24 mouse cellular contexts compared by ENCODE assay signal in the genomic region with DNA sequence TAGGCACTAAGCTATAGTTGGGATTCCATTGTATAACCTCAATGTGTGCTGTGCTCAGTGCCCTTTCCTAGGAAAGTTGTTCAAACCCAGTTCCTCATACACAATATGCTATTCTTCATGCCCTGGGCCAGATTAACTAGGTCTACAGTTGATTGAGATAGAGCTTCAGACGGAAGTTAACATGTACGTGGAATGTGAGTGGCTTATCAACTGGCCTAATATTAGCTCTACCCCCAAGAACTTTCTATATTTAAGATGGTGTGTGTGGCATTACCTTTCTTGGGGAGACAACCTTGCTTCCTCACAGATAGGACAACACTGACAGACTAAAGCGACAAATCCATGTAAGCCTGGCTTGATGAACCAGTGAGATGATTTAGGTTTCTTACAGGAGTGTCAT.
A peak's percentile ranks its signal among the peaks of the same experiment; 100 is the strongest.
DNase-seq lines count a peak whose midpoint lies in the region; ATAC-seq and TF ChIP-seq lines count a peak whose summit lies in the region.
"Had no signal": no experiment of that assay in that cellular context is flagged by ENCODE, and none has a peak within 500 bp of the region (broad histone marks: within the 10 kb centered on the region; RNA-seq: fewer than 3 reads in every experiment).

No protein-coding gene starts in this region.

- no peaks in the 10 kb centered on the region for H3K36me3 ChIP-seq in heart, embryonic 10.5 days
- H3K36me3 ChIP-seq in heart, embryonic 13.5 days = no peaks in the 10 kb centered on the region
- no peaks in the 10 kb centered on the region for H3K36me3 ChIP-seq in heart, embryonic 15.5 days
- no peaks in the 10 kb centered on the region for H3K36me3 ChIP-seq in heart, postnatal 0 days (replicated peaks; ENCODE audit: control insufficient read depth, insufficient read depth, low read length)
- H3K36me3 ChIP-seq: embryonic facial prominence, embryonic 13.5 days; embryonic facial prominence, embryonic 15.5 days; forebrain, embryonic 10.5 days; forebrain, embryonic 12.5 days had no signal

- WGBS in heart, embryonic 10.5 days = 42% methylated on average over 3 of the region's 3 CpGs
- 32% methylated on average over 3 of the region's 3 CpGs for WGBS in heart, embryonic 13.5 days
- WGBS in heart, embryonic 15.5 days = 46% methylated on average over 3 of the region's 3 CpGs
- 31% methylated on average over 3 of the region's 3 CpGs for WGBS in heart, postnatal 0 days

- H3K4me3 ChIP-seq in heart, embryonic 10.5 days = no peak overlapping the region
- no peak overlapping the region for H3K4me3 ChIP-seq in heart, embryonic 13.5 days
- H3K4me3 ChIP-seq in heart, embryonic 15.5 days = no peak overlapping the region
- H3K4me3 ChIP-seq in heart, postnatal 0 days (ENCODE audit: low read depth, low read length) = no peak overlapping the region
- H3K4me3 ChIP-seq: embryonic facial prominence, embryonic 13.5 days; embryonic facial prominence, embryonic 15.5 days; erythroblast, embryonic 14.5 days; forebrain, embryonic 10.5 days; forebrain, embryonic 12.5 days had no signal

- no peaks in the 10 kb centered on the region for H3K9me3 ChIP-seq in heart, embryonic 10.5 days
- no peaks in the 10 kb centered on the region for H3K9me3 ChIP-seq in heart, embryonic 13.5 days
- H3K9me3 ChIP-seq in heart, embryonic 15.5 days (replicated peaks) = no peaks in the 10 kb centered on the region
- H3K9me3 ChIP-seq in heart, postnatal 0 days (replicated peaks; ENCODE audit: control insufficient read depth, low read length) = no peaks in the 10 kb centered on the region
- H3K9me3 ChIP-seq: embryonic facial prominence, embryonic 13.5 days; embryonic facial prominence, embryonic 15.5 days; forebrain, embryonic 10.5 days; forebrain, embryonic 12.5 days had no signal

- no peak for DNase-seq in heart, embryonic 10.5 days (ENCODE audit: low spot score)
- DNase-seq in heart, adult 8-10 months (ENCODE audit: low spot score) = no peak
- no peak for DNase-seq in heart, postnatal 10 days
- no peak for DNase-seq in heart, postnatal 14 days
- DNase-seq in heart, postnatal 0 days (ENCODE audit: low spot score) = no peak
- DNase-seq in heart, postnatal 4 days = no peak
- DNase-seq: adrenal gland, adult 2 months; adrenal gland, postnatal 10 days; adrenal gland, postnatal 25 days; cerebellum, adult 11 months; cerebellum, adult 18-20 months; cerebellum, adult 8-10 months; cerebellum, adult 9-11 months; cerebellum, postnatal 14 days; cerebellum, postnatal 36 days; embryo, embryonic 11 days had no signal

- TF ChIP-seq EP300 in heart, postnatal 0 days (IDR thresholded peaks at IDR 0.05; ENCODE audit: low read depth) = no peak

- ATAC-seq in heart, embryonic 13.5 days (ENCODE audit: extremely low read depth, insufficient number of reproducible peaks, low FRiP score, low TSS enrichment) = no peak
- peak; percentile 70; the same call in 1 of the 2 replicates for ATAC-seq in heart, embryonic 15.5 days (replicated peaks; ENCODE audit: insufficient number of reproducible peaks, insufficient read depth, low FRiP score, low read depth)
- no peak for ATAC-seq in heart, postnatal 0 days (ENCODE audit: insufficient read depth, low read depth)
- ATAC-seq: forebrain, embryonic 14.5 days had no signal

- H3K27ac ChIP-seq in heart, embryonic 10.5 days = peak overlapping the region; percentile 56; the same call in 1 of the 2 replicates
- H3K27ac ChIP-seq in heart, embryonic 13.5 days (replicated peaks) = peak overlapping the region; percentile 34
- peak overlapping the region; percentile 54; the same call in 1 of the 2 replicates for H3K27ac ChIP-seq in heart, embryonic 15.5 days
- peak overlapping the region; percentile 26; the same call in 1 of the 2 replicates for H3K27ac ChIP-seq in heart, postnatal 0 days (ENCODE audit: low read depth)
- H3K27ac ChIP-seq: embryonic facial prominence, embryonic 13.5 days; embryonic facial prominence, embryonic 15.5 days; forebrain, embryonic 10.5 days; forebrain, embryonic 12.5 days had no signal

- H3K9ac ChIP-seq in heart, embryonic 13.5 days = no peak overlapping the region
- no peak overlapping the region for H3K9ac ChIP-seq in heart, embryonic 15.5 days
- no peak overlapping the region for H3K9ac ChIP-seq in heart, postnatal 0 days (replicated peaks; ENCODE audit: low read depth, low read length)
- H3K9ac ChIP-seq: embryonic facial prominence, embryonic 13.5 days; embryonic facial prominence, embryonic 15.5 days; forebrain, embryonic 12.5 days had no signal

- no peak for TF ChIP-seq CTCF in heart, postnatal 0 days (IDR thresholded peaks at IDR 0.05; ENCODE audit: low read depth)

- 0 out of 2 replicates have a peak, but pooled peaks cover 4% of the 10 kb centered on the region for H3K4me1 ChIP-seq in heart, embryonic 10.5 days
- H3K4me1 ChIP-seq in heart, embryonic 13.5 days = peaks cover 9% of the 10 kb centered on the region; the same call in 1 of the 2 replicates
- 0 out of 2 replicates have a peak, but pooled peaks cover 3% of the 10 kb centered on the region for H3K4me1 ChIP-seq in heart, embryonic 15.5 days (replicated peaks)
- H3K4me1 ChIP-seq in heart, postnatal 0 days (ENCODE audit: control insufficient read depth, insufficient read depth) = peaks cover 7% of the 10 kb centered on the region; the same call in 1 of the 2 replicates
- H3K4me1 ChIP-seq: embryonic facial prominence, embryonic 13.5 days; embryonic facial prominence, embryonic 15.5 days; forebrain, embryonic 10.5 days; forebrain, embryonic 12.5 days had no signal

- no peaks in the 10 kb centered on the region for H3K27me3 ChIP-seq in heart, embryonic 10.5 days (ENCODE audit: insufficient read depth, poor library complexity, severe bottlenecking)
- no peaks in the 10 kb centered on the region for H3K27me3 ChIP-seq in heart, embryonic 13.5 days (replicated peaks)
- no peaks in the 10 kb centered on the region for H3K27me3 ChIP-seq in heart, embryonic 15.5 days
- H3K27me3 ChIP-seq in heart, postnatal 0 days (ENCODE audit: control insufficient read depth, insufficient read depth, low read length) = no peaks in the 10 kb centered on the region
- H3K27me3 ChIP-seq: embryonic facial prominence, embryonic 13.5 days; embryonic facial prominence, embryonic 15.5 days; forebrain, embryonic 12.5 days had no signal

- H3K4me2 ChIP-seq in heart, embryonic 13.5 days = no peak overlapping the region
- H3K4me2 ChIP-seq in heart, embryonic 15.5 days = no peak overlapping the region
- H3K4me2 ChIP-seq in heart, postnatal 0 days (ENCODE audit: low read depth, low read length) = no peak overlapping the region
- H3K4me2 ChIP-seq: embryonic facial prominence, embryonic 13.5 days; embryonic facial prominence, embryonic 15.5 days; forebrain, embryonic 12.5 days had no signal

- intact Hi-C loops in heart, postnatal 10 days (cut with DNase I) = no loop called here
- intact Hi-C loops in heart, postnatal 14 days (cut with DNase I) = no loop called here
